Mouse (Mus musculus): ENCODE measurements at regions not wholly inside any gene's neighbourhood (a gene's known extent, or its start where the extent isn't known, plus 50 kb on each side); places are given as distances from the start of the nearest gene placed in this dataset.

- WGBS = 72% methylated on average over 2 of the region's 2 CpGs
- H3K9ac ChIP-seq = no peak overlapping the region
- H3K27me3 ChIP-seq (replicated peaks) = no peaks in the 10 kb centered on the region
- H3K27ac ChIP-seq = no peak overlapping the region
- no peak overlapping the region for H3K4me2 ChIP-seq
- no peaks in the 10 kb centered on the region for H3K9me3 ChIP-seq
- no peak overlapping the region for H3K4me3 ChIP-seq (replicated peaks)
- ATAC-seq (ENCODE audit: insufficient read depth, low FRiP score, low read depth) = no peak
- H3K36me3 ChIP-seq = no peaks in the 10 kb centered on the region
- H3K4me1 ChIP-seq = no peaks in the 10 kb centered on the region
These were observed 165.7 kb downstream of the Tgfb2 start for GRCm38 (mm10) chr1:186540070-186540469.

GRCm38 (mm10) chr1:186538233-186538632, 167.6 kb downstream of the Tgfb2 start:
- Histone ChIP-seq H3K9ac (no peak overlapping the region), H3K27ac (no peak overlapping the region), H3K4me2 (no peak overlapping the region), H3K4me1 (no peaks in the 10 kb centered on the region), H3K9me3 (no peaks in the 10 kb centered on the region), H3K27me3 (replicated peaks) (no peaks in the 10 kb centered on the region), H3K36me3 (no peaks in the 10 kb centered on the region), H3K4me3 (replicated peaks) (no peak overlapping the region)
- 76% methylated on average over 3 of the region's 3 CpGs for WGBS
- ATAC-seq (ENCODE audit: insufficient read depth, low FRiP score, low read depth) = no peak

GRCm38 (mm10) chr1:186515976-186516375, 189.8 kb downstream of the Tgfb2 start:
- Histone ChIP-seq H3K9ac (no peak overlapping the region), H3K4me3 (replicated peaks) (no peak overlapping the region), H3K4me1 (no peaks in the 10 kb centered on the region), H3K4me2 (no peak overlapping the region), H3K9me3 (no peaks in the 10 kb centered on the region), H3K27me3 (replicated peaks) (no peaks in the 10 kb centered on the region), H3K36me3 (no peaks in the 10 kb centered on the region), H3K27ac (no peak overlapping the region)
- WGBS = 74% methylated on average over 6 of the region's 6 CpGs
- no peak for ATAC-seq (ENCODE audit: insufficient read depth, low FRiP score, low read depth)

- no peak overlapping the region for H3K27ac ChIP-seq
- no peaks in the 10 kb centered on the region for H3K9me3 ChIP-seq
- H3K4me2 ChIP-seq = no peak overlapping the region
- no peaks in the 10 kb centered on the region for H3K36me3 ChIP-seq
- 29% methylated on average over 2 of the region's 2 CpGs for WGBS
- H3K4me1 ChIP-seq = no peaks in the 10 kb centered on the region
- ATAC-seq (ENCODE audit: insufficient read depth, low FRiP score, low read depth) = peak; percentile 35; the same call in 1 of the 2 replicates
- H3K9ac ChIP-seq = no peak overlapping the region
- H3K27me3 ChIP-seq (replicated peaks) = no peaks in the 10 kb centered on the region
- H3K4me3 ChIP-seq (replicated peaks) = no peak overlapping the region
These were observed 190.7 kb downstream of the Tgfb2 start for GRCm38 (mm10) chr1:186515071-186515470.

GRCm38 (mm10) chr1:186513861-186514260, 191.9 kb downstream of the Tgfb2 start:
- H3K27me3 ChIP-seq (replicated peaks) = no peaks in the 10 kb centered on the region
- no peak overlapping the region for H3K9ac ChIP-seq
- ATAC-seq (ENCODE audit: insufficient read depth, low FRiP score, low read depth) = no peak
- H3K36me3 ChIP-seq = no peaks in the 10 kb centered on the region
- H3K4me3 ChIP-seq (replicated peaks) = no peak overlapping the region
- H3K9me3 ChIP-seq = no peaks in the 10 kb centered on the region
- no peak overlapping the region for H3K4me2 ChIP-seq
- no peak overlapping the region for H3K27ac ChIP-seq
- H3K4me1 ChIP-seq = no peaks in the 10 kb centered on the region
- 77% methylated on average over 5 of the region's 5 CpGs for WGBS

- no peak overlapping the region for H3K9ac ChIP-seq
- 0 out of 2 replicates have a peak, but pooled peaks cover 4% of the 10 kb centered on the region for H3K4me1 ChIP-seq
- no peak overlapping the region for H3K4me2 ChIP-seq
- WGBS = 51% methylated on average over 2 of the region's 2 CpGs
- no peak overlapping the region for H3K27ac ChIP-seq
- no peak overlapping the region for H3K4me3 ChIP-seq (replicated peaks)
- H3K36me3 ChIP-seq = no peaks in the 10 kb centered on the region
- no peaks in the 10 kb centered on the region for H3K27me3 ChIP-seq (replicated peaks)
- no peak for ATAC-seq (ENCODE audit: insufficient read depth, low FRiP score, low read depth)
- no peaks in the 10 kb centered on the region for H3K9me3 ChIP-seq
These were observed 195.3 kb downstream of the Tgfb2 start for GRCm38 (mm10) chr1:186510531-186510930.

- 27% methylated on average over 7 of the region's 7 CpGs for WGBS
- peak overlapping the region; percentile 33 for H3K27ac ChIP-seq
- H3K9me3 ChIP-seq = no peaks in the 10 kb centered on the region
- no peak overlapping the region for H3K4me2 ChIP-seq
- H3K4me3 ChIP-seq (replicated peaks) = no peak overlapping the region
- H3K27me3 ChIP-seq (replicated peaks) = no peaks in the 10 kb centered on the region
- H3K9ac ChIP-seq = no peak overlapping the region
- 0 out of 2 replicates have a peak, but pooled peaks cover 4% of the 10 kb centered on the region for H3K4me1 ChIP-seq
- H3K36me3 ChIP-seq = no peaks in the 10 kb centered on the region
- ATAC-seq (ENCODE audit: insufficient read depth, low FRiP score, low read depth) = no peak
These were observed 197.4 kb downstream of the Tgfb2 start for GRCm38 (mm10) chr1:186508358-186508757.

- Histone ChIP-seq H3K9ac (no peak overlapping the region), H3K27ac (peak overlapping the region; percentile 33; the same call in 1 of the 2 replicates), H3K4me1 (0 out of 2 replicates have a peak, but pooled peaks cover 4% of the 10 kb centered on the region), H3K36me3 (no peaks in the 10 kb centered on the region), H3K9me3 (no peaks in the 10 kb centered on the region), H3K4me3 (replicated peaks) (no peak overlapping the region), H3K4me2 (no peak overlapping the region), H3K27me3 (replicated peaks) (no peaks in the 10 kb centered on the region)
- WGBS = 39% methylated on average over 8 of the region's 8 CpGs
- no peak for ATAC-seq (ENCODE audit: insufficient read depth, low FRiP score, low read depth)
These were observed 197.8 kb downstream of the Tgfb2 start for GRCm38 (mm10) chr1:186507956-186508355.

GRCm38 (mm10) chr1:186506517-186506916, 199.3 kb downstream of the Tgfb2 start:
- no peaks in the 10 kb centered on the region for H3K27me3 ChIP-seq (replicated peaks)

GRCm38 (mm10) chr1:186505912-186506311, 199.9 kb downstream of the Tgfb2 start:
- WGBS = 48% methylated on average over 1 of the region's 1 CpGs
- Histone ChIP-seq H3K9ac (no peak overlapping the region), H3K4me1 (0 out of 2 replicates have a peak, but pooled peaks cover 4% of the 10 kb centered on the region), H3K4me2 (no peak overlapping the region), H3K36me3 (no peaks in the 10 kb centered on the region), H3K9me3 (no peaks in the 10 kb centered on the region), H3K27ac (no peak overlapping the region), H3K4me3 (replicated peaks) (no peak overlapping the region), H3K27me3 (replicated peaks) (no peaks in the 10 kb centered on the region)
- no peak for ATAC-seq (ENCODE audit: insufficient read depth, low FRiP score, low read depth)

More at GRCm38 (mm10) chr1:186506517-186506916, 199.3 kb downstream of the Tgfb2 start:
- Histone ChIP-seq H3K4me2 (no peak overlapping the region), H3K27ac (no peak overlapping the region), H3K9me3 (no peaks in the 10 kb centered on the region), H3K4me3 (replicated peaks) (no peak overlapping the region), H3K36me3 (no peaks in the 10 kb centered on the region), H3K4me1 (0 out of 2 replicates have a peak, but pooled peaks cover 4% of the 10 kb centered on the region), H3K9ac (no peak overlapping the region)
- WGBS = 86% methylated on average over 7 of the region's 7 CpGs
- no peak for ATAC-seq (ENCODE audit: insufficient read depth, low FRiP score, low read depth)

GRCm38 (mm10) chr1:186505051-186505711, 200.6 kb downstream of the Tgfb2 start:
- H3K9ac ChIP-seq = no peak overlapping the region
- H3K4me1 ChIP-seq = 0 out of 2 replicates have a peak, but pooled peaks cover 4% of the 10 kb centered on the region
- no peak overlapping the region for H3K4me3 ChIP-seq (replicated peaks)
- H3K9me3 ChIP-seq = no peaks in the 10 kb centered on the region
- no peaks in the 10 kb centered on the region for H3K27me3 ChIP-seq (replicated peaks)
- no peaks in the 10 kb centered on the region for H3K36me3 ChIP-seq
- 81% methylated on average over 6 of the region's 6 CpGs for WGBS
- H3K4me2 ChIP-seq = no peak overlapping the region
- ATAC-seq (ENCODE audit: insufficient read depth, low FRiP score, low read depth) = no peak
- no peak overlapping the region for H3K27ac ChIP-seq

GRCm38 (mm10) chr1:186501726-186502125, 204.1 kb downstream of the Tgfb2 start:
- H3K9ac ChIP-seq = no peak overlapping the region
- H3K36me3 ChIP-seq = no peaks in the 10 kb centered on the region
- H3K4me2 ChIP-seq = no peak overlapping the region
- 77% methylated on average over 1 of the region's 1 CpGs for whole genome bisulfite sequencing
- H3K27ac ChIP-seq = no peak overlapping the region
- H3K4me3 ChIP-seq (replicated peaks) = no peak overlapping the region
- no peaks in the 10 kb centered on the region for H3K9me3 ChIP-seq
- no peaks in the 10 kb centered on the region for H3K4me1 ChIP-seq
- H3K27me3 ChIP-seq (replicated peaks) = no peaks in the 10 kb centered on the region
- ATAC-seq (ENCODE audit: insufficient read depth, low FRiP score, low read depth) = no peak

Data from stomach, embryonic 15.5 days (tissue).